Mouse (Mus musculus): ENCODE measurements around the gene Mfap1a.
"Not testable (repeated sequence)": the region's sequence is repeated elsewhere in the genome, so short reads cannot be mapped to it uniquely, and the experiment has no call there.

GRCm38 (mm10) chr2:121473301-121474179 lies 32.9 kb downstream of the Mfap1a start, which contains the start of gene Mfap1b:
- not testable (repeated sequence) for TF ChIP-seq CTCF (IDR thresholded peaks at IDR 0.05; ENCODE audit: low read depth, low read length); GATA2 (IDR thresholded peaks at IDR 0.05; ENCODE audit: borderline replicate concordance, low read depth, low read length); TAL1 (conservative IDR thresholded peaks at IDR 0.05; ENCODE audit: low read depth, low read length); GATA1 (IDR thresholded peaks at IDR 0.05; ENCODE audit: borderline replicate concordance, low read length)
